Mouse (Mus musculus): Measurements from ENCODE around the gene Aen. TPM values are rescaled to one million over a fixed set of nuclear protein-coding genes. Genes with fewer than 3 reads are reported as not detected.

The Aen gene
- total RNA-seq (2015; ENCODE audit: low replicate concordance) (0.96 and 4.6 TPM in 2 replicates), total RNA-seq (2017; ENCODE audit: low replicate concordance) (10.0 and 17.6 TPM in 2 replicates)

DNA sequence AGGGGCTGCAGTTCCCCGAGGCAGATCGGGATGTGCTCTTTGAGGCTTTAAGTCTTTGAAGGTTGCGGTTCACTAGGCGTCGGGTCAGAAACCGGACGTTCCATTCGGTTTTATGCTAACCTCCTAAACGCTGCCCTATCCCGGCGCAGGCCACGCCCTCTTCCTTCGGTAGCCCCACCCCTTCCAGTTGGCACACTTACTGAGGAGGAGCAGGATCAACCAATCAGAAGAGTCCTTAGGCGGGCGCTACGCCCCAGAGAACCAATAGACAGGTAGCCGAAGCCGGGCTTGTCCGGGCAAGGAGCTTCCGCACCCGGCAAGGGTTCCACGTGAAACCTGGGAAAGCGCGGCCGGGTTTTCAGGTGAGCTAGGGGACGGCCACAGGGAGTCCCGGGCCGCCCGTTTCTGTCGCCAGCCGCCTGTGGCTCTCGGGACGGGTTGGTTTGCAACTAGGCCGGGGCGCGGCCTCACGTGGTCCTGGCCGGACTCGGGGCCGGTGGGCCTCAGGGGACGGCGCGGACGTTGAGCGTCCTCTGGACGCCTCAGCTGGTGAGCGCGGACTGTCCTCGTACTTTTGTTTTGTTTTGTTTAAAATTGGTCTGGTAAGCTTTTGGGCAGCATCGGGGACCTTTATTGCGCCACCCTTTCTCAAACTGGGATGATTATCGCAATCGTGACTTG is at the start of gene Aen:
Aen (plus strand) TSS at position 202 of the 681 bp plus-strand sequence.
- peak; percentile 99 for ATAC-seq (replicated peaks; ENCODE audit: low FRiP score, poor library complexity, severe bottlenecking)

DNA sequence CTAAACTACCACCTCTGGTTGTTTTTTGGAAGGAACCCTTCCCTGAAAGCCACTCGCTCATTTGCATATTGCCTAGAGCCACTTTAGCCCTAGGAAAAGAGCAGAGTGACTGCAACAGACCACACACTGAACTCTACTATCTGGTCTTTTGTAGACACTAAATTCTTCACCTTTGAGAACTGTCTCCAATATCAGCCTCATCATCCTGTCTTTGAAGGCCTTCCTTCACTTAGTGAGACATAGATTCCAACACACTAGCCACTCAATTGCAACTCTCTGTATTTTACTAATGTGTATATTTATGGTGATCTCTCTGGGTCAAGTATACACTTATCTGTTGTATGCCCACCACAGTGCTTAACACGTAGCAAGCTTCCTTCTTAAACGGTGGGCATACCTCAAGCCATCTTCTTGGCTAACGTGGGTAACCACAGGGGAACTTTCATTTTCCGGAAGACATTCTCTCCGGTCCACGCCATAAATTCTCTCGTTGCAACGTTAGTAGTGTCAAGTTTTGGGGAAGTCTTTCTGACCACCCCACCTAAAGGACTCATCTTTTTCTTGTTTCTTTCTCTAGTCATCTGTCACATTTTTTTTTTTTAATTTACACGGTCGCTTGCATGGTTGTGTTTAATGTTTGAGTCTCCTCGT is 49.5 kb upstream of the Aen start:
- 0 out of 2 replicates have a peak, but pooled peaks have one; percentile 18 for ATAC-seq (replicated peaks; ENCODE audit: low FRiP score, poor library complexity, severe bottlenecking)

DNA sequence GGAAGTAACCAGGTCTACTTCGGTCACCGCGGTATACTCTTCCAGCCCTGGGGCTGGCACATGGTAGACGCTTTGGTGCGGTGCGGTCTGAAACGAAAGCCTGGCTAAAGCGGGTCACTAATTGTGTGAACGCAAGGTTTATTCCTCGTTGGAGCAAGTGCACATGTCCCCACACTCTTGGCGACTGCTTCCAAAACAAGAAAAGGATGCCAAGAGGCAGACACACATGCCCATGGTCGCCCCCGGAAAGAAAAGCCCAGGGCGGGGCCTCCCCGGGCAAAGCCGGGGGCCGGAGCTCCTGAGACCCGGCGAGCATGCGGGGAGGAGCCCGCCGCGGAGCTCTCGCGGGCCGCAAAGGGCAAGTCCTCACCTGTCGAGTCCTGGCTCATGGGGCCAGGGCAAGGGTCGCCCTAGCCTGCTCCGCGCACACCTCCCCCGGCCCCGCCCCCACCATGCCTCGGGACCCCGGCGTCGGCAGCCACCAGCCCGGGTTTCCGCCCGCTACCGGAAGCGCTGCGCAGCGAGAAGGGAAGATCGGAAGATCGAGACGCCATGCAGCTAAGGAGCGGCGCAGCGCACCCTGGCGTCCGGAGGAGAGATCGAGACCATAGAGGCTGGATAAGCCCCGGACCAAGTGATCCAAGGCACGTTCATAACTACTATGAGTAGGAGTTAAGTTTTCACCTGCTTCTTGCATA is 48.8 kb upstream of the Aen start, which contains the start of gene Det1:
Det1 (minus strand) TSS at position 527 of the 698 bp plus-strand sequence.
- ATAC-seq (replicated peaks; ENCODE audit: low FRiP score, poor library complexity, severe bottlenecking) = peak; percentile 97

DNA sequence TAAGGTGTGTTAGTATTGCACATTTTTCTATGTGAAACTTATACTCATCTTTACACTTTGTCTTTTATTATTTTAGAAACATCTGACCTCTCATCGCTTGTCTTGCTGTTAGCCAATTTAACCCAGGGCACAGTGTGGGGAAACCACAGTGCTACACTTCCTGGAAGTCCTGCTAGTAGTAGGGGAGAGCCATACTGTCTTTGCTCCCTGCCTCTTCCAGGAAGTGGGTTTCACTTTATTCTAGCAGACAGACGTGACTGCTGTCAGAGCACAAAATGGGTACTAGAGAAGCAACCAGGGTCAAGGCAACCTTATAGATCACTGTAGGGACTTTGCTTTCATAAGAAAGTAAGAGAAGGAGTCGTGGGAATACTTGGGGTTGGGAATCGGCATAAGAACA is 41.6 kb upstream of the Aen start:
- ATAC-seq (replicated peaks; ENCODE audit: low FRiP score, poor library complexity, severe bottlenecking) = no peak

DNA sequence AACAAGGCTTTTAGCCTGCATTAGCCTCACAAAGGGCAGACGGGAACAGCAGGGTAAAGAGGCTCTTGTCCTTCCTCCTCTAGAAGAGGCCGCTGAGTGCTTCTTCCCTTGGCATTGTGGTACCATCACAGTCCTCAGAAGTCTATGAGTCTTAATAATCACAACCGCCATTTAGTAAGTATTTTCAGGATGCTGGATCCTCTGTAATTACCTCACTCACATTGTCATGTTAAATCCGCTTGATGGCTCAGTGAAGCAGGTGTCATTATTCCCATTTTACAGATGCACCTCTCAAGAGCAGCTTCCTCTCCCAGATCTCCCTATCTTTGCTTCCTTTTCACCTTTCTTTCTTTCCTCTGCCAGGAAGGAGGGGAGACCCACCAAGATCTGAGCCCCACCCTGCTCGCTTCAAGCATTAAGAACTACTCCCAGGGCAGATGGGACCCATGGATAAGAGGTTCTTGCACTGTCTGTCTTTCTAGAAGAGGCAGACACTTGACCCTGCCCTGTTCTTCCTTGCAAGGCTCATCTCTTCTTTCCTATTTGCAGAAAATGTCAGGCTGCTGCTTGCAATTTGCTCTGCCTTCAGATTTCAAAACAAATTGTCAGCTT is 40.5 kb upstream of the Aen start:
- ATAC-seq (replicated peaks; ENCODE audit: low FRiP score, poor library complexity, severe bottlenecking) = no peak

DNA sequence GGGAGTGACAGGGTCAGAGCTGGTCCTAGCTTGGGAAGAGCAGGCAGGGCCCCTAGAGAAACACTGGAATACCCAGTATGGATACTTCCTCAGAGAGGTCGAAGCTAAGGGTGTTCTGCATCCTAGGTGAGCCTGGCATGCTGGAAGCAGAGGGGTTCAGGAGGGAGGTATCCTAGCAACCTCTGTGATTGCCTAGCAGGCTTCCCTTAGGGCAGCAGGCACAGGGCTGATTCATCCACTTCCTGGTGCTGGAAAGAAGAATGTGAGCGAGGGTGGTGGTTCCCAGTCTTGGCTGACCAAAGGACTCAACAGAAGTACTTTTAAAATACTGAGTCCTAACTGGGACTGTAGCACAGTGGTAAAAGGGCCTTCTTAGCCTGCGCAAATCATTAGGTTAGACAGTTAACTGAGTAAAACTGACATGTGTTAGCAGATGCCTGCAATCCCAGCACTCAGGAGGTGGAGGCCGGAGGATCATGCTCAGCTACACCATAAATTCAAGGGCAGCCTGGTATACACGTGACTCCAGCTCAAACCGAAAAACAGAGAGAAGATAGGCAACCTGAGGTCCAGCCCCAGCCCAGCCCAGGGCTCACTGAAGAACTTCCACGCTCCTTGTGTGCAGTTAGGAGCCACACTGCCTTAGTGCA is 31.7 kb upstream of the Aen start:
- ATAC-seq (replicated peaks; ENCODE audit: low FRiP score, poor library complexity, severe bottlenecking) = no peak

DNA sequence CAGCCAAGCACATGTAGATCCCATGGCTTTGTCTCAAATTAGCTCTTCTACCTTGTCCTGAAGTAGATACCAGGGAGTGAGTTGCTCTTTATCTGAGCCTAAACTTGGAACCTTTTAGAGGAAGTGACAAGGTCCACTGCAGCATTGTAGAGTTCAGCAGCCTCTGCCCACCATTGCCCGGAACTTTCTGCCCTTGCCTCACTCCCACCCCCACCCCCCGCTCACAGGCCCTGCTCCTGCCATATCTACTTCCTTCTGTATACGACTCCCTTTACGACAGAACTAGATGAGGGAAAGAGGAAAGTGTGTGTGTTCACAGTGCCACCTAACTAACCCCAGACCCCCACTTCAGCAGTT is 31.2 kb upstream of the Aen start:
- ATAC-seq (replicated peaks; ENCODE audit: low FRiP score, poor library complexity, severe bottlenecking) = no peak

DNA sequence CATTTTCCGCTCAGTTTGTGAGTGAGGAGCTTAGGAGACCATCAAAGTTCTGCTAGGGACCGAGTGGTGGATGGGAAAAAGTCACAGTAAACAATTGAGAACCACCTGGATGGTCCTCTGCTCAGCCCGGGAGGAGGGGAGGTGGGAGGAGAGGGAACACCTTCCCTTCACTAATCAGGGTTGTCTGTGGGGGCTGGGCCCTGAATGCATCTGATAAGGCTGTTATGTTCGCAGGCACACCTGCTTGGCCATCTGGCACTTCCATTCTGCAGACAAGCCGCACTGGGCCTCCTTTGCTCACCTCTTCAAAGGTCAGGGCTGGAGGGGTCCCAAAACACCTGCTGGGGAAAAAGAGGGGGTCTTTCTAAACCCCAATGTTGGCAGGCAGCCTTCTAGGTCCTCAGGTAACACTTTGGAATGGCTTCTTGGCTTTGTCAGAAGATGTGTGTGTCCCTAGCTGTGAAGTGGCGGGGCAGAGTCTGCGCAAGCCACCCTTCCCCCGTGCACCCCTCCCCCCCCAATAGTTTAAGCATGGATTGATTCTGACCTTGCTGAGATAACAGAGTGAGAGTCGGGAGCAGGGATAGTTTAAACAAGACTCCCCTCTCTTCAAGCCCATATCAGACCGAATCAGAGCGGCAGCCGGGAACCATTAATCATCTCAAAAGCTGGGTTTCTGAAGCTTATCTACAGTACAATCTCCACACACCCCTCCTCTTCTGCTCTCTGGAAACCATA is 30.3 kb upstream of the Aen start:
- ATAC-seq (replicated peaks; ENCODE audit: low FRiP score, poor library complexity, severe bottlenecking) = no peak

DNA sequence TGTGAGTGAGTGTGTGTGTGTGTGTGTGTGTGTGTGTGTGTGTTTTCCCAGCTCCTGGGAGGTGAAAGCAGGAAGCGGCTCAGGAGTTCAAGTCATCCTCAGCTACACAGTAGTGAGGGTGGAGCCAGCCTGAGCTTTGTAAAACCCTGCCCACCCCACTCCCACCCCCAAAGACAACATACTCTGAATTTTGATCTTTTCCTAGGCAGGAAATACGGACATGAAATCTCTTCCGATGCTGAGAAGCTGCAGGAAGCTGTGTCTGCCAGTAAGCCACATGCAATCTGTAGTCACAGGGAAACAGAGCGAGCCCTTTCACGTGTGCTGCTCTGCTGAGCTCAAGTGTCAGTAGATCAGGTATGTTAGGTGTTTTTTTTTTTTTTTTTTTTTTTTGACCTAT is 26.9 kb upstream of the Aen start:
- ATAC-seq (replicated peaks; ENCODE audit: low FRiP score, poor library complexity, severe bottlenecking) = no peak

DNA sequence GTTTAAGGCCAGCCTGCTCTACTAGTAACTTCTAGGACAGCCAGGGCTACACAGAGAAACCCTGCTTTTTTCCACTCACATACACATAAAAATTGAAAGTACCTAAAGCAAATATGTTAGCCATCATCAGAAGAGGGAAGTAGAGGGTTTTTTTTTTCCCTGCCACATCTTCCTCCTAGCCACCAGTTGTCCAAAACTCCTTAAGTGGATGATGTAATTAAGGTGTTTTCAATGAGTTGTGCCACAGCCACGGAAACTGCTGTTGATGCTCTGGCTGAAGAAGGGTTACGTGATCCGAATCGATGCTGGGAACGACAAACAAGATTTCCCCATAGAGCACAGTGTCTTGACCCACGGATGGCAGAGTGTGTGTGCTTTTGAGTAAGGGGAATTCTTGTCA is 23.3 kb upstream of the Aen start:
- no peak for ATAC-seq (replicated peaks; ENCODE audit: low FRiP score, poor library complexity, severe bottlenecking)

DNA sequence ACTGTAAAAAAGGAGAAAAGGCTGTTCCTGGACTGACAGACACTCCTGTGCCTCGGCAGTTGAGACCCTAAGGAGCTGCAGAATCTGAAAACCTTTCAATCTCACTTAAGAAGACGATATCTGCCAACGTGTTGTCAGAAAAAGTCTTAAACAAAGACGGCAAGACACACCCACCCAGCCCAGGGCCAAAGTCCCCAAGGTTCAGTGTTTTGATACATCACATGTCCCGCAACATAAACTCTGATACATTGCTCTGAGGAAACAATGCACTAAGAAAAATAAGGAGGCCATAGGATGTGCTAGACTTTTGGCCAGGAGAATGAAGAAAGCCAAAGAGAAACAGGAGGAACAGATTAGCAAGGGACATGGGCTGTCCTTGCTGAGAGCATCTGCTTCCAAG is 22.8 kb upstream of the Aen start:
- no peak for ATAC-seq (replicated peaks; ENCODE audit: low FRiP score, poor library complexity, severe bottlenecking)

DNA sequence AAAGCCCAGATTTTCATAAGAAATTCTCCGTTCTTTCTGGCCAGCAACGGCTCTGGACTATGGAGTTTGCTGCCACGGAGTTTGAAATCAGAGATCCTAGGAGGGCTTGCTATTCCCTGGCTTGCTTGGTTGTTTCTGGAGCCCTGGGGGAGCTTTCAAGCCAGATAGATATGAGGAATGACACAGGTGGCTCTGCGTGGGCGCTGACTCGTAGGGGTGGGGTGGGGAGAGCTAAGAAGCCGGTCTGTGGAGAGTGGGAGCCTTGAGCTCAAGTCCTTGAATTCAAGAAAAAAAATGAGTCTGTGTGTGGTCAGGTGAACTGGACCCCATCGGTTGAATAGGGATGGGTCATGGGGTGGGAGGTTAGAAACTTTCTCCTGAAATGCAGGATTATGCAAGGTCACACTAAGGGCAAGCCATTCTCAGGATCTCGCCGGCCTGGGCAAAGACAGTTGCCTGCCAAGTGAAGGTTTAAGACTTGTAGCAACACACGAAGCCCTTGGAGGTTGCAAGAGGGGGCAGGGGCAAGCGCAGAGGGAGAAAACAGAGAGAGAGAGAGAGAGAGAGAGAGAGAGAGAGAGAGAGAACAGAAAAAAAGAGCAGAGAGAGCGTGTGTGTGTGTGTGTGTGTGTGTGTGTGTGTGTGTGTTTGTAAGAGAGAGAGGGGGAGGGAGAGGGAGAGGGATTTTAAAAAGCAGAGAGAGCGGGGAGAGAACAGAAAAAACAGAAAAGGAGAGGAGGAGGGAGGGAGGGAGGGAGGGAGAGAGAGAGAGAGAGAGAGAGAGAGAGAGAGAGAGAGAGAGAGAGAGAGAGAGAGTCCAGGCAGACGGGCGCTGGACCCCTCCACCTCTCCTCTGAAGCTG is 13.8 kb upstream of the Aen start:
- ATAC-seq (replicated peaks; ENCODE audit: low FRiP score, poor library complexity, severe bottlenecking) = no peak

DNA sequence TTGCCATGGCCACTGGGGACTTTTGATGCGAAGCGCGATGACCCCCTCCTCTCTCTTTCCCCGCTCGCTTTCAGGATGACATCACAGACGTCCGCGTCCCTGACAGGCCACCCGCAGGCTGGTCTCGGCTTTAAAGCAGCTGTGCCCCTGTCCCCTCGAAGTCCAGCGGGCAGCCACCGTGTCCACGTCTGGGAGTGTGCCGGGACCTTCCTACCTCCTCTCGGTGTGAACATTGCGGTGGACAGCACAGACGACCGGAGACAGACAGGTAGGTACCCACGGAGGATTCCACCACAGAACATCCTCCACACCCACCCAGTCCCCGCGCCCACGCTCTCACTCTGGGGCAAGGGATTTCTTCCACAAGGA is 13.2 kb upstream of the Aen start:
- ATAC-seq (replicated peaks; ENCODE audit: low FRiP score, poor library complexity, severe bottlenecking) = no peak

DNA sequence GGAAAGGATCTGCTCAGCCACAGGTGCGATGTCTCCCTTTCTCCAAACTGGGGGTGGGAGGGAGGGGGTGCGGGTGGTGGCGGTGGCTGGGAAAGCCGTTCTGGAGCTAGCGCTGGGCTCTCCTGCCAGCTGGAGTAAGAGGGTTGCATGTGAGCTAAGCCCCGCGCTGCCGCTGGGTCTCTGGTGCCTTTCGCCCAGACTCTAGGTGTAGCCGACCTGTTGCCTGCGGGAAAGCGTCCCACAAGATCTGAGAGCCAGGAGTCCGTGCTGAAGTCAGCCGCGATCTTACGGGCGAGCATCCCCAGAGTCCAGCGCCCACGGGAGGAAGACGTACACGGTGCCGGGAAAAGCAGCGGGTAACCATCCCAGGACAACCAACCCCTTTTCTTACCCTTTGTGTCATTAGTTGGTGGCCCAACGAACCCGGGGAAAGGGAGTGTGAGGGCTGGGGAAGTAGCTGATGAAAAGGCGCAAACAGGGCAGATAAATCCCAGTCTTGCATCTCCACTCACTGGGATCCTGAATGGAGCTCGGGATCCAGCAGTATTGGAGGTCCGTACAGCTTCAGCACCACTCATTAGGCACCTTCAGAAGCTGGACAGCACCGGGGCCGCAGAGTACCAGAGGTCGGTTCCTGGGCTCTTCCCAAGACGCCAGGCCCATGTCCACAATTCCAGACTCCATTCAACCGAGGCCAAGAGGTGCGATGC is 12.5 kb upstream of the Aen start:
- ATAC-seq (replicated peaks; ENCODE audit: low FRiP score, poor library complexity, severe bottlenecking) = no peak

DNA sequence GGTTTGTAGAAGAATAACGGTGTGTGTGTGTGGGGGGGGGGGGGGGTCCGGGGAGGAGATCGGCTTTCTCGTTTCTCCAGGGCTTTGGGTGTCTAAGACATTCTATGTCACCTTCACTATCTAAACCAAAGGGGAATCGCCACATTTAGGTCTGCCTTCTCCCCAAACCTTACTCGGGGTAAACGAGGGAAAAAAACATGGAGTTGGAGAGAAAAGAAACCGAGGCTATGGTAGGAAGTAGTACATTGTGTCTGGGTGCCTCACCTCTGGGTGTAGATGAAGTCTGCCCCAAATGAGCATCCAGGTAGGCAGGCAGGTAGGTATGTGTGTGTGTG is 12.0 kb upstream of the Aen start:
- ATAC-seq (replicated peaks; ENCODE audit: low FRiP score, poor library complexity, severe bottlenecking) = no peak

DNA sequence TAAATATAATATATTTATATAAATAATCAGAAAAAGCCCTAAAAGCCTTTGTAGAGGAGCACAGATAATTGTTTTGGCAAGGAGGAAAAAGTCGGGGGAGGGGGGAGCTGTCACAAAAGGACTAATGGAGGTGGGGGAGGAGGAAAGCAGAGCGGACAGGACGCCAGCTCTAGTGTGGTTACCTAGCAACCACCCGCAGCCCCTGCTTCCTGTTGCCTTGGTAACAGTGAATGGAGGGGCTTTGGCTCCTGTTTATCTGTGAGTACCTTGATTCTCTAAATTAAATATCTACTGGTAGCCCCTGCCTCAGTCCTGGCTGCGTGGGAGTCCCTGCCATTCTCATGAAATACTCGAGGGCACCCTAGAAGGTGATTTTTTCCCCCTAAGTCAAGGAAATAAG is 11.5 kb upstream of the Aen start:
- ATAC-seq (replicated peaks; ENCODE audit: low FRiP score, poor library complexity, severe bottlenecking) = no peak

DNA sequence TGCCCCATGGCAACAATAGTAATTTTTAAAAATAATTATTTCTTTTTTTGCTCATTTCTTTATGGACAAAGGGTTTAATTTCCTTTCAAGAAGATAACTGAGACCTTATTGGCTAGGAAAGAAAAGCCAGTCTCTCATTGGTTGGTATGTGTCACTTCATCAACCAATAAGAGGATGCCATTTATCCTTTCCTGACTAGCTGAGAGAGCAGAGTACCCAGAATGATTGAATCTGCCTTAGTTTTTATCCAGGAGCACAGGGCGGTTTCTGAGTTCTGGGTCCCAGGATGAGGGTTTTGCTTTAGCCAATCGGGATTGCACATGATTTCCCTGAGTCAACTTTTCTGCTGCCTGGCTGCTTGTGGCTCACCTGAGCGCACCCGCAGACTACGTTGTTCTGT is 10.2 kb upstream of the Aen start:
- no peak for ATAC-seq (replicated peaks; ENCODE audit: low FRiP score, poor library complexity, severe bottlenecking)

DNA sequence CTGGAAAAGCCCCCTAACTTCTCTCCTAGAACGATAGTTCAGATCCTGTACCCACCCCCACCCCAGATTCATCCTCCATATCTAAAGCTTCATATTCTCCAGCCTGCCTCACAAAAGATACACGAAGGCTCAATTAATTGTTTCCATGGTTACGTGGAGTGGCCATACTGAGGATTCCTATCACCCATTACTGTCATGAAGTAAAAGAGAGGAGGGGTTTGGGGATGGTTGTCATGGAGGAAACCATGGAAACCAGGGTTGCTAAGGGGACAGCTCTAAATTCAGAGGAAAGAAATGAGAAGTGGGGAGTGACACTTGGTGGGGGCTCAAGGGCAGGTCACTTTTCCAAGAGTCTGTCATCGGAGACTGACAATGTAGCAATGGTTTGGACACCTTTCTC is 9.2 kb upstream of the Aen start:
- ATAC-seq (replicated peaks; ENCODE audit: low FRiP score, poor library complexity, severe bottlenecking) = no peak
